ENCODE assay signal across 8 mouse cellular contexts in genomic region chr12:24708824-24709218, GRCm38 (mm10). TPM values are rescaled to one million over a fixed set of nuclear protein-coding genes. Genes with fewer than 3 reads are reported as not detected.
DNase-seq lines count a peak whose midpoint lies in the region; ATAC-seq and TF ChIP-seq lines count a peak whose summit lies in the region.

No protein-coding gene starts in this region.

- no peaks in the 10 kb centered on the region for H3K9me3 ChIP-seq in heart, embryonic 15.5 days (replicated peaks)
- H3K9me3 ChIP-seq in G1E (replicated peaks) = no peaks in the 10 kb centered on the region
- H3K9me3 ChIP-seq in heart, postnatal 0 days (replicated peaks; ENCODE audit: control insufficient read depth, low read length) = no peaks in the 10 kb centered on the region
- no peaks in the 10 kb centered on the region for H3K9me3 ChIP-seq in midbrain, embryonic 10.5 days (replicated peaks)

- H3K9ac ChIP-seq in heart, embryonic 15.5 days = peak overlapping the region; percentile 82
- H3K9ac ChIP-seq in heart, postnatal 0 days (replicated peaks; ENCODE audit: low read depth, low read length) = peak overlapping the region; percentile 64; the same call in 1 of the 2 replicates

- H3K4me2 ChIP-seq in heart, embryonic 15.5 days = peak overlapping the region; percentile 92
- peak overlapping the region; percentile 88 for H3K4me2 ChIP-seq in heart, postnatal 0 days (ENCODE audit: low read depth, low read length)

- peaks cover 20% of the 10 kb centered on the region for H3K36me3 ChIP-seq in heart, embryonic 15.5 days
- H3K36me3 ChIP-seq in G1E (replicated peaks) = peaks cover 54% of the 10 kb centered on the region
- H3K36me3 ChIP-seq in heart, postnatal 0 days (replicated peaks; ENCODE audit: control insufficient read depth, insufficient read depth, low read length) = peaks cover 12% of the 10 kb centered on the region
- H3K36me3 ChIP-seq in midbrain, embryonic 10.5 days = peaks cover 50% of the 10 kb centered on the region

- H3K27me3 ChIP-seq in heart, embryonic 15.5 days = no peaks in the 10 kb centered on the region
- H3K27me3 ChIP-seq in G1E (ENCODE audit: insufficient read depth, low read length) = no peaks in the 10 kb centered on the region
- H3K27me3 ChIP-seq in heart, postnatal 0 days (ENCODE audit: control insufficient read depth, insufficient read depth, low read length) = no peaks in the 10 kb centered on the region
- no peaks in the 10 kb centered on the region for H3K27me3 ChIP-seq in midbrain, embryonic 10.5 days (ENCODE audit: low read depth, poor library complexity, severe bottlenecking)

- no peak for ATAC-seq in heart, embryonic 15.5 days (replicated peaks; ENCODE audit: insufficient number of reproducible peaks, insufficient read depth, low FRiP score, low read depth)
- no peak for ATAC-seq in G1E (ENCODE audit: extremely low read depth, insufficient number of reproducible peaks, low FRiP score, poor library complexity, severe bottlenecking)
- ATAC-seq in heart, postnatal 0 days (ENCODE audit: insufficient read depth, low read depth) = no peak

- no peak for DNase-seq in heart, adult 8-10 months (ENCODE audit: low spot score)
- no peak for DNase-seq in G1E (ENCODE audit: low spot score)
- DNase-seq in heart, postnatal 0 days (ENCODE audit: low spot score) = no peak
- no peak for DNase-seq in midbrain, embryonic 10.5 days (ENCODE audit: low spot score)
- DNase-seq in ovary, postnatal 10 days (ENCODE audit: low spot score) = no peak
- no peak for DNase-seq in right cerebral cortex, postnatal 14 days
- no peak for DNase-seq in adrenal gland, adult 2 months

- H3K27ac ChIP-seq in heart, embryonic 15.5 days = peak overlapping the region; percentile 81
- H3K27ac ChIP-seq in heart, postnatal 0 days (ENCODE audit: low read depth) = peak overlapping the region; percentile 63
- H3K27ac ChIP-seq in midbrain, embryonic 10.5 days (replicated peaks) = peak overlapping the region; percentile 99

- peak overlapping the region; percentile 92 for H3K4me3 ChIP-seq in heart, embryonic 15.5 days
- peak overlapping the region; percentile 91 for H3K4me3 ChIP-seq in G1E (ENCODE audit: low read depth, low read length)
- H3K4me3 ChIP-seq in heart, postnatal 0 days (ENCODE audit: low read depth, low read length) = peak overlapping the region; percentile 79
- H3K4me3 ChIP-seq in midbrain, embryonic 10.5 days = peak overlapping the region; percentile 98

- no peak for TF ChIP-seq CTCF in G1E (IDR thresholded peaks at IDR 0.05; ENCODE audit: low read depth, low read length)
- TF ChIP-seq CTCF in heart, postnatal 0 days (IDR thresholded peaks at IDR 0.05; ENCODE audit: low read depth) = no peak

- TF ChIP-seq EP300 in heart, postnatal 0 days (IDR thresholded peaks at IDR 0.05; ENCODE audit: low read depth) = no peak

- under 1% methylated on average over 17 of the region's 17 CpGs for WGBS in heart, embryonic 15.5 days
- 1% methylated on average over 17 of the region's 17 CpGs for WGBS in heart, postnatal 0 days
- WGBS in midbrain, embryonic 10.5 days = 2% methylated on average over 17 of the region's 17 CpGs

- peaks cover 47% of the 10 kb centered on the region for H3K4me1 ChIP-seq in heart, embryonic 15.5 days (replicated peaks)
- peaks cover 63% of the 10 kb centered on the region for H3K4me1 ChIP-seq in G1E (ENCODE audit: insufficient read depth, low read depth, low read length)
- peaks cover 21% of the 10 kb centered on the region for H3K4me1 ChIP-seq in heart, postnatal 0 days (ENCODE audit: control insufficient read depth, insufficient read depth)
- peaks cover 58% of the 10 kb centered on the region for H3K4me1 ChIP-seq in midbrain, embryonic 10.5 days

RNA-seq across cellular contexts. Expression of gene Rrm2, which starts 0.8 kb away (rescaled TPM):
- polyA plus RNA-seq in heart, embryonic 15.5 days (2015; fragmentation: Nextera tagmentation; extraction: Ambion mirVana) = 208 and 223 TPM in 2 replicates
- total RNA-seq in heart, adult 8-10 months (2022) = 1 to 10 TPM; 1.3 to 3.3 (median 2.3) TPM
- 330 and 343 TPM in 2 replicates for total RNA-seq in G1E (2014; fragmentation: Nextera tagmentation)
- total RNA-seq in G1E (2017) = 304 and 352 TPM in 2 replicates
- polyA plus RNA-seq in G1E (2012) = 504 and 622 TPM in 2 replicates
- 76.8 and 78.0 TPM in 2 replicates for total RNA-seq in heart, postnatal 0 days (2014; rRNA removed; ENCODE audit: low replicate concordance)
- polyA plus RNA-seq in heart, postnatal 0 days (2015; fragmentation: Nextera tagmentation; extraction: Ambion mirVana) = 81.8 and 90.3 TPM in 2 replicates
- polyA plus RNA-seq in midbrain, embryonic 10.5 days (2016; fragmentation: Nextera tagmentation; extraction: Ambion mirVana) = 732 and 813 TPM in 2 replicates
- total RNA-seq in adrenal gland, adult 2 months (2021) = 1 to 10 TPM; 7.7 to 9.1 TPM
- polyA plus RNA-seq in adrenal gland, adult 2 months (2012; rRNA removed) = 2.8 and 6.0 TPM in 2 replicates

RNA-seq across cellular contexts. Expression of gene Cys1, which starts 27.2 kb away (rescaled TPM):
- polyA plus RNA-seq in heart, embryonic 15.5 days (2015; fragmentation: Nextera tagmentation; extraction: Ambion mirVana) = 1.4 TPM in 2 replicates
- total RNA-seq in heart, adult 8-10 months (2022) = 1 to 10 TPM; 3.3 to 5.6 (median 4.7) TPM
- total RNA-seq in G1E (2014; fragmentation: Nextera tagmentation) (1.2 TPM in 1 of 2 replicates, not detected in the other), G1E (2017) (0.12 TPM in 1 of 2 replicates, not detected in the other)
- not detected in 2 replicates for polyA plus RNA-seq in G1E (2012)
- 2.5 and 3.8 TPM in 2 replicates for total RNA-seq in heart, postnatal 0 days (2014; rRNA removed; ENCODE audit: low replicate concordance)
- 0.85 and 0.89 TPM in 2 replicates for polyA plus RNA-seq in heart, postnatal 0 days (2015; fragmentation: Nextera tagmentation; extraction: Ambion mirVana)
- polyA plus RNA-seq in midbrain, embryonic 10.5 days (2016; fragmentation: Nextera tagmentation; extraction: Ambion mirVana) = 0.39 and 0.49 TPM in 2 replicates
- total RNA-seq in adrenal gland, adult 2 months (2021) = 1 to 10 TPM; 2.4 to 4.5 TPM
- 5.6 and 6.0 TPM in 2 replicates for polyA plus RNA-seq in adrenal gland, adult 2 months (2012; rRNA removed)

RNA-seq across cellular contexts. Expression of gene Klf11, which starts 57.7 kb away (rescaled TPM):
- 17.7 and 18.4 TPM in 2 replicates for polyA plus RNA-seq in heart, embryonic 15.5 days (2015; fragmentation: Nextera tagmentation; extraction: Ambion mirVana)
- total RNA-seq in heart, adult 8-10 months (2022) = 10 to 100 TPM in 3 of 4 experiments, 1 to 10 TPM in 1; 7.9 to 11.9 (median 11.1) TPM
- total RNA-seq in G1E (2014; fragmentation: Nextera tagmentation) (16.0 and 18.9 TPM in 2 replicates), G1E (2017) (7.0 and 7.5 TPM in 2 replicates)
- polyA plus RNA-seq in G1E (2012) = 17.4 and 19.2 TPM in 2 replicates
- 37.4 and 45.5 TPM in 2 replicates for total RNA-seq in heart, postnatal 0 days (2014; rRNA removed; ENCODE audit: low replicate concordance)
- 16.5 and 25.4 TPM in 2 replicates for polyA plus RNA-seq in heart, postnatal 0 days (2015; fragmentation: Nextera tagmentation; extraction: Ambion mirVana)
- 13.6 and 16.1 TPM in 2 replicates for polyA plus RNA-seq in midbrain, embryonic 10.5 days (2016; fragmentation: Nextera tagmentation; extraction: Ambion mirVana)
- 10 to 100 TPM; 10.4 to 13.5 TPM for total RNA-seq in adrenal gland, adult 2 months (2021)
- 8.3 and 9.1 TPM in 2 replicates for polyA plus RNA-seq in adrenal gland, adult 2 months (2012; rRNA removed)

Comparison
In these comparisons a context has a peak if more than half of its experiments do, and no peak if none do; other contexts are left out.
1. RNA of gene Rrm2, which starts 0.8 kb away (polyA plus RNA-seq): 732 to 813 TPM in midbrain, embryonic 10.5 days, 504 to 622 TPM in G1E, 208 to 223 TPM in heart, embryonic 15.5 days and 81.8 to 90.3 TPM in heart, postnatal 0 days; 2.8 to 6.0 TPM in adrenal gland, adult 2 months; every median in the first group is over 10 times any median in the second.
2. Peak in every context shown above with its lines, with median percentiles within 50 percentile points of each other: H3K27ac ChIP-seq and H3K4me3 ChIP-seq.